Mouse (Mus musculus): ENCODE results near the gene Nkpd1. TPM values are rescaled to one million over a fixed set of nuclear protein-coding genes. Genes with fewer than 3 reads are reported as not detected.
A peak's percentile ranks its signal among the peaks of the same experiment; 100 is the strongest.

The Nkpd1 gene
- polyA plus RNA-seq, 1 experiment from 2014 or later = not detected

- 57% methylated on average over 2 of the region's 2 CpGs for WGBS
- H3K36me3 ChIP-seq (ENCODE audit: control insufficient read depth, insufficient read depth) = no peaks in the 10 kb centered on the region
- H3K4me1 ChIP-seq (replicated peaks; ENCODE audit: control insufficient read depth, insufficient read depth, low read length) = no peaks in the 10 kb centered on the region
- no peak overlapping the region for H3K9ac ChIP-seq (ENCODE audit: low read depth, low read length)
- ATAC-seq = no peak
- H3K27ac ChIP-seq (ENCODE audit: low read depth, low read length) = no peak overlapping the region
- H3K27me3 ChIP-seq (replicated peaks; ENCODE audit: control insufficient read depth, insufficient read depth, low read length) = peaks cover 39% of the 10 kb centered on the region
- no peak overlapping the region for H3K4me2 ChIP-seq (replicated peaks; ENCODE audit: low read depth)
- H3K9me3 ChIP-seq (ENCODE audit: control insufficient read depth) = no peaks in the 10 kb centered on the region; the same call in 1 of the 2 replicates
- no peak overlapping the region for H3K4me3 ChIP-seq (ENCODE audit: low read depth, low read length)
- TF ChIP-seq CTCF (IDR thresholded peaks at IDR 0.05; ENCODE audit: low read depth) = peak; percentile 48
Observed at GRCm38 (mm10) chr7:19477084-19477483, 40.6 kb upstream of the Nkpd1 start.

GRCm38 (mm10) chr7:19477624-19478384, 39.8 kb upstream of the Nkpd1 start:
- Histone ChIP-seq H3K4me3 (ENCODE audit: low read depth, low read length) (no peak overlapping the region), H3K4me2 (replicated peaks; ENCODE audit: low read depth) (no peak overlapping the region), H3K9ac (ENCODE audit: low read depth, low read length) (no peak overlapping the region), H3K36me3 (ENCODE audit: control insufficient read depth, insufficient read depth) (no peaks in the 10 kb centered on the region), H3K9me3 (ENCODE audit: control insufficient read depth) (no peaks in the 10 kb centered on the region; the same call in 1 of the 2 replicates), H3K27me3 (replicated peaks; ENCODE audit: control insufficient read depth, insufficient read depth, low read length) (peaks cover 33% of the 10 kb centered on the region), H3K27ac (ENCODE audit: low read depth, low read length) (no peak overlapping the region), H3K4me1 (replicated peaks; ENCODE audit: control insufficient read depth, insufficient read depth, low read length) (no peaks in the 10 kb centered on the region)
- no peak for ATAC-seq
- TF ChIP-seq CTCF (IDR thresholded peaks at IDR 0.05; ENCODE audit: low read depth) = no peak
- 27% methylated on average over 14 of the region's 14 CpGs for WGBS

- H3K9ac ChIP-seq (ENCODE audit: low read depth, low read length) = no peak overlapping the region
- no peaks in the 10 kb centered on the region for H3K36me3 ChIP-seq (ENCODE audit: control insufficient read depth, insufficient read depth)
- H3K9me3 ChIP-seq (ENCODE audit: control insufficient read depth) = no peaks in the 10 kb centered on the region
- no peak overlapping the region for H3K4me3 ChIP-seq (ENCODE audit: low read depth, low read length)
- TF ChIP-seq CTCF (IDR thresholded peaks at IDR 0.05; ENCODE audit: low read depth) = no peak
- 0 out of 2 replicates have a peak, but pooled peaks cover 5% of the 10 kb centered on the region for H3K27me3 ChIP-seq (replicated peaks; ENCODE audit: control insufficient read depth, insufficient read depth, low read length)
- H3K4me2 ChIP-seq (replicated peaks; ENCODE audit: low read depth) = no peak overlapping the region
- no peak for ATAC-seq
- WGBS = 82% methylated on average over 8 of the region's 8 CpGs
- H3K27ac ChIP-seq (ENCODE audit: low read depth, low read length) = no peak overlapping the region
- H3K4me1 ChIP-seq (replicated peaks; ENCODE audit: control insufficient read depth, insufficient read depth, low read length) = no peaks in the 10 kb centered on the region
Observed at GRCm38 (mm10) chr7:19483281-19483680, 34.4 kb upstream of the Nkpd1 start.

- H3K9ac ChIP-seq (ENCODE audit: low read depth, low read length) = no peak overlapping the region
- no peaks in the 10 kb centered on the region for H3K9me3 ChIP-seq (ENCODE audit: control insufficient read depth)
- ATAC-seq = no peak
- H3K4me1 ChIP-seq (replicated peaks; ENCODE audit: control insufficient read depth, insufficient read depth, low read length) = no peaks in the 10 kb centered on the region
- no peak overlapping the region for H3K4me2 ChIP-seq (replicated peaks; ENCODE audit: low read depth)
- no peak overlapping the region for H3K27ac ChIP-seq (ENCODE audit: low read depth, low read length)
- no peaks in the 10 kb centered on the region for H3K36me3 ChIP-seq (ENCODE audit: control insufficient read depth, insufficient read depth)
- TF ChIP-seq CTCF (IDR thresholded peaks at IDR 0.05; ENCODE audit: low read depth) = no peak
- H3K27me3 ChIP-seq (replicated peaks; ENCODE audit: control insufficient read depth, insufficient read depth, low read length) = peaks cover 26% of the 10 kb centered on the region
- H3K4me3 ChIP-seq (ENCODE audit: low read depth, low read length) = no peak overlapping the region
- no CpG with 5 or more reads among the region's 1 CpGs for WGBS
Observed at GRCm38 (mm10) chr7:19485488-19485887, 32.1 kb upstream of the Nkpd1 start.

- Histone ChIP-seq H3K36me3 (ENCODE audit: control insufficient read depth, insufficient read depth) (no peaks in the 10 kb centered on the region), H3K27me3 (replicated peaks; ENCODE audit: control insufficient read depth, insufficient read depth, low read length) (peaks cover 34% of the 10 kb centered on the region), H3K4me3 (ENCODE audit: low read depth, low read length) (no peak overlapping the region), H3K4me2 (replicated peaks; ENCODE audit: low read depth) (no peak overlapping the region), H3K9me3 (ENCODE audit: control insufficient read depth) (no peaks in the 10 kb centered on the region), H3K27ac (ENCODE audit: low read depth, low read length) (no peak overlapping the region), H3K9ac (ENCODE audit: low read depth, low read length) (no peak overlapping the region), H3K4me1 (replicated peaks; ENCODE audit: control insufficient read depth, insufficient read depth, low read length) (0 out of 2 replicates have a peak, but pooled peaks cover 1% of the 10 kb centered on the region)
- no peak for ATAC-seq
- no peak for TF ChIP-seq CTCF (IDR thresholded peaks at IDR 0.05; ENCODE audit: low read depth)
- WGBS = 84% methylated on average over 7 of the region's 7 CpGs
Observed at GRCm38 (mm10) chr7:19486549-19486948, 31.1 kb upstream of the Nkpd1 start.

GRCm38 (mm10) chr7:19489525-19489924, 28.1 kb upstream of the Nkpd1 start:
- peak overlapping the region; percentile 27; the same call in 1 of the 2 replicates for H3K4me2 ChIP-seq (replicated peaks; ENCODE audit: low read depth)
- H3K36me3 ChIP-seq (ENCODE audit: control insufficient read depth, insufficient read depth) = no peaks in the 10 kb centered on the region
- H3K4me1 ChIP-seq (replicated peaks; ENCODE audit: control insufficient read depth, insufficient read depth, low read length) = 0 out of 2 replicates have a peak, but pooled peaks cover 4% of the 10 kb centered on the region
- no peak overlapping the region for H3K9ac ChIP-seq (ENCODE audit: low read depth, low read length)
- H3K27me3 ChIP-seq (replicated peaks; ENCODE audit: control insufficient read depth, insufficient read depth, low read length) = peaks cover 38% of the 10 kb centered on the region
- WGBS = 6% methylated on average over 31 of the region's 31 CpGs
- TF ChIP-seq CTCF (IDR thresholded peaks at IDR 0.05; ENCODE audit: low read depth) = no peak
- no peak overlapping the region for H3K27ac ChIP-seq (ENCODE audit: low read depth, low read length)
- ATAC-seq = no peak
- no peaks in the 10 kb centered on the region for H3K9me3 ChIP-seq (ENCODE audit: control insufficient read depth)
- peak overlapping the region; percentile 14; the same call in 1 of the 2 replicates for H3K4me3 ChIP-seq (ENCODE audit: low read depth, low read length)

Measured in intestine, postnatal 0 days (tissue).